Mouse (Mus musculus) lung, postnatal 10 days (tissue): ENCODE measurements around the gene Trim7.
"Not testable (repeated sequence)": the region's sequence is repeated elsewhere in the genome, so short reads cannot be mapped to it uniquely, and the experiment has no call there.

Experiments used
- DNase-seq: peaks from one replicate; pipeline ENCODE4 v3.0.0; 2021

Gene Trim7

GRCm38 (mm10) chr11:48827926-48828325, 2.0 kb downstream of the Trim7 start:
- DNase-seq = no peak

- DNase-seq = no peak
Measured at GRCm38 (mm10) chr11:48830279-48830678, 4.3 kb downstream of the Trim7 start.

GRCm38 (mm10) chr11:48831273-48831672, 5.3 kb downstream of the Trim7 start:
- DNase-seq = no peak

- DNase-seq = no peak
Measured at GRCm38 (mm10) chr11:48833078-48833730, 7.3 kb downstream of the Trim7 start.

- peak; percentile 93 for DNase-seq
Measured at GRCm38 (mm10) chr11:48833731-48834639, 8.0 kb downstream of the Trim7 start.

GRCm38 (mm10) chr11:48835923-48836322, 10.0 kb downstream of the Trim7 start:
- no peak for DNase-seq

GRCm38 (mm10) chr11:48836990-48837309, 11.0 kb downstream of the Trim7 start:
- no peak for DNase-seq

- DNase-seq = peak; percentile 73
Measured at GRCm38 (mm10) chr11:48837310-48838180, 11.6 kb downstream of the Trim7 start.

- peak; percentile 56 for DNase-seq
Measured at GRCm38 (mm10) chr11:48838181-48838797, 12.3 kb downstream of the Trim7 start.

- no peak for DNase-seq
Measured at GRCm38 (mm10) chr11:48838879-48839680, 13.1 kb downstream of the Trim7 start.

GRCm38 (mm10) chr11:48840805-48841204, 14.9 kb downstream of the Trim7 start:
- no peak for DNase-seq

GRCm38 (mm10) chr11:48841213-48841612, 15.3 kb downstream of the Trim7 start:
- DNase-seq = no peak

- peak; percentile 20 for DNase-seq
Measured at GRCm38 (mm10) chr11:48842378-48842792, 16.4 kb downstream of the Trim7 start.

GRCm38 (mm10) chr11:48843202-48843601, 17.3 kb downstream of the Trim7 start:
- no peak for DNase-seq

GRCm38 (mm10) chr11:48844309-48844708, 18.4 kb downstream of the Trim7 start:
- DNase-seq = no peak

GRCm38 (mm10) chr11:48845244-48845815, 19.4 kb downstream of the Trim7 start:
- no peak for DNase-seq

- not testable (repeated sequence) for DNase-seq
Measured at GRCm38 (mm10) chr11:48846362-48846761, 20.4 kb downstream of the Trim7 start.

GRCm38 (mm10) chr11:48846881-48847280, 20.9 kb downstream of the Trim7 start:
- no peak for DNase-seq

- no peak for DNase-seq
Measured at GRCm38 (mm10) chr11:48850240-48850639, 24.3 kb downstream of the Trim7 start.

GRCm38 (mm10) chr11:48851270-48851995, 25.5 kb downstream of the Trim7 start:
- no peak for DNase-seq

GRCm38 (mm10) chr11:48852190-48852589, 26.2 kb downstream of the Trim7 start:
- no peak for DNase-seq
